Mouse (Mus musculus) cerebellum, adult 9-10 months (tissue): Measurements from ENCODE around the gene Sulf2.
"Not testable (repeated sequence)": the region's sequence is repeated elsewhere in the genome, so short reads cannot be mapped to it uniquely, and the experiment has no call there.

Experiments used
- DNase-seq: peaks from one replicate; pipeline ENCODE4 v3.0.0; 2022

The Sulf2 gene

DNA sequence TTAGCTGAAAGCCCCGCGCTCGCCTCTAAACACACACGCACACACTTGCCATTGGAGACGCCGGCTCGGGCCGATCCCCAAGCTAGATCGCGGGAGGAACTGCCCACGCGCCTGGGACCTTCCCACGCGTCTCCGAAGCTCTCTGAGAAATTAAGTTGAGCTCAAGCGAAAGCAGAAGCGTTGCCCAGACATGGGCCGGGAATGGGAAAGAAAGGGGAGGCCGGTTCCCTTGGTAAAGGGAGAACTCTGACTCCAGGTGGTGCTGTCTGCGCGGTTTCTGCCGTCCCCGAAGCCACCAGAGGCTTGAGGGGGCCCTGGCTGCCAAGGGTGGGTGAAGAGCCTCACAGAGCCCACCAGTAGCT is at the start of gene Sulf2:
Sulf2 (minus strand) TSS at position 210 of the 362 bp plus-strand sequence.
- no peak for DNase-seq

DNA sequence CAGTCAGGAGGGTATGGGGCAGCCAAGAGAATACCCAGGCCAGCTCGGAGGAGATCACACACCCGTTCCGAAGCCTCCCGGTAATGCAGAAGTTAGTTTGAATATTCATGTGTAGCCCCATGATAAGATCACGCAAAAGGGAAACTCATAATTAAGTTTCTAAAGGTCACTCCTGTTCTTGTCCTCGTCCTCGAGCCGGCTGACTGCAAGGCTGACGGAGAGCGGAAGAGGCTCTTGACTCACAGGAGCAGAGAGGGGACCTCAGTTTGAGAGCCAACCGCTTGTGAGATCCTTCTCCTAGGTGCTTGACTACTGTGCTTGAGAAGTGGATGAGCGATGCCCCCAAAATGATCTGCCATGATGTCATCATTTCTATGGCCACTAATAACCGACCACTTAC is 48.7 kb upstream of the Sulf2 start:
- no peak for DNase-seq

DNA sequence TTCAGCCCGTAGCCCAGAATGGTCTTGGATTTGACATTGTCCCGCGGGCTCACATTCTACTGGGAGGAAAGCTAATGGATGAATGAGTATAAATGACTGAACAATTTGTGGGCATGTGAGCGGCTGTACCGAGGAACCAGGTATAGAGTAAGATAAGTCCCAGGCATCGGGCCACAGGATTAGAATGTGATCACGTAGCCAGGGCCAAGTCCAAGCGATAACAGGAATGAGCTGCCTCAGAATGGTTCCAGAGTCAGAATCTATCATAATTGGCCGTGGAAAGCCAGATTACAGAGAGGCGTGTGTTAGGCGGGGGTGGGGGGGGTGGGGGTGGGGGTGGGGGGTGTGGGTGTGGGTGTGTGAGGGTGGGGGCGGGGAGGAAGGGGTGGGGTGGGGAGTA is 48.2 kb upstream of the Sulf2 start:
- DNase-seq: no peak

DNA sequence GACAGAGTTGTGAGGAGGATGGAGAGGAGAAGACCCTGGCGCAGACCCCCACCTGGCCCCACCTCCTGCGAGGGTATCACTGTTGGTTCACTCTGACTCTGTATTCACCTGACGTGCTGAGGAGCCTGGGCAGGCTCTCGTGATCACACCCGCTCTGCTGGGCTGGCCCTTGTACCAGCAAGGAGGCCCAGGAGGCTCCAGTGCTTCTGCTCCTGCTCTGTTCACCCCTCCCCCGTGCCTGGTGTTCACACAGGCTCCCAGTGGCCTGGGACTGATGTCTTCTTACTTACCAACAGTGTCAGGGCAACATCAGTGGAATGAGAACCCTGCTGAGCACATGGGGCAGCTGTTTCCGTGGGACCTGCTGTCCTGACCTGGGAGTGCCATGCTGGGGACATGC is 42.5 kb upstream of the Sulf2 start:
- no peak for DNase-seq

DNA sequence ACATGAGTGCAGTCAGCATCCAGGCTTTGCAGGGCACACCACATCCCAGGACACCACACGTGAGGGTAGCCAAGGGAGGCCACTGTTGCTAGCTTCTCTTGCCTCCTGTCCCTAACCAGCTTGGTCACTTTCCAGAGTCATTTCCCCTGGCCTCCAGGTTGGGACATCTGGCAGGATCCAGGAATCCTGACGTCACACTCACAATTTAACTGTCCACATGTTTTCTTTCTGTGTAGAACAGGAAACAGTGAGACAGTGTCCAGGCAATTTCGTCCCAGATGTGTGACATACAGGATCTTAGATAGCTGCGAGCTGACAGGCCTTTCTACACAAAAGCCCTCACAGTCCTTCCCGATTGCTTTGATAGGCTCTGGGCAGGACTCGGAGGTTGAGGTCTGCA is 41.6 kb upstream of the Sulf2 start:
- DNase-seq: no peak

DNA sequence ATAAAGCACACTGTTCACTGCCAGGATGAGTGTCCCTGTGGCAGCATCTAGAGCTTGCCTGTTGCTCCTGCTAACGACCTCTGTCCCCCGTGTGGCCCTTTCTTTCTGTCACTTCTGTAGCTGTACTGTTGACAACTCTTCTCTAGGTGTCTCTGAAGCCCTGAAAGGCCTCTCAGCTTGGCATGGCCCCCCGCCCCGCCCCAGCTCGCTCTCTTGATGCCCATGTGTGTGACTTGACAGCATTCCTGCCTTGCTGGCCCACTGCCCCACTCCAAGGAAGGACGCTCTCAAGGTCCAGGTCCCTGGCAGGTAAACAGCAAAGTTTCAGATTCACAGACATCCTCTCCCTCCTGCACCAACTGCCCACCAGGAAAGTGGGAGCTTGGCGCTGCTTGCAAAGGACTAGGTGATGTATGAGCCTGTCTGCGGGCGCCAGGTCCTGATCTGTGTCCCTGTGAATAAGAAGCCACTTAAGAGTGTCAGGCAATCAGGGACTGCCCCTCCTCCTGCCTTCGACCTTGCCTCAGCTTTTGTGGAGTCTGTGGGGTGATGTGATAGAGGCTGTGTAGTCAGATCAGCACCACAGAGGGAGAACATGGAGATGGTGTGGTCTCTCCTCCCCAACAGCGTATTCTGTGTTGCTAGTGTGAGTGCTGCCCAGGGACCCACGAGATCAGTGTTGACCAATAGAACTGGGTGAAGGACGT is 40.8 kb upstream of the Sulf2 start:
- DNase-seq: no peak

DNA sequence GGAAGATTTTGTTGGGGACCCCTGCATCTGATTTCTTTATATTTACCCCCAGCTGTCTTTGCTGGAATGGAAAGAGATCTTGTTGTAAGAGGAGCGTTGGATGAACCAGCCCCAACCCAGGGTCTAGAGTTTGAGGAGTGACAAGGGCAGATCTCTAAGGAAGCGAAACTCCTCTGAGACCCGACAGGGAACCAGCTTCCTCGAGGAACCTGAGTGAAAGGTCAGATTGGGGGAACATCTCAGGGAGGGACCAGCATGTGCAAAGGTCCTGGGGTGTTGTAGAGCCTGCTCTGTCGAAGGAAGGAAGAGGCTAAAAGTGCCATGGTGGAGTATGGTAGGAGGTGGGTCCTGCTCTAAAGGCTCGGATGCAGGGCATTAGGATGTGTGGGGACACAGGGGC is 39.6 kb upstream of the Sulf2 start:
- DNase-seq: no peak

DNA sequence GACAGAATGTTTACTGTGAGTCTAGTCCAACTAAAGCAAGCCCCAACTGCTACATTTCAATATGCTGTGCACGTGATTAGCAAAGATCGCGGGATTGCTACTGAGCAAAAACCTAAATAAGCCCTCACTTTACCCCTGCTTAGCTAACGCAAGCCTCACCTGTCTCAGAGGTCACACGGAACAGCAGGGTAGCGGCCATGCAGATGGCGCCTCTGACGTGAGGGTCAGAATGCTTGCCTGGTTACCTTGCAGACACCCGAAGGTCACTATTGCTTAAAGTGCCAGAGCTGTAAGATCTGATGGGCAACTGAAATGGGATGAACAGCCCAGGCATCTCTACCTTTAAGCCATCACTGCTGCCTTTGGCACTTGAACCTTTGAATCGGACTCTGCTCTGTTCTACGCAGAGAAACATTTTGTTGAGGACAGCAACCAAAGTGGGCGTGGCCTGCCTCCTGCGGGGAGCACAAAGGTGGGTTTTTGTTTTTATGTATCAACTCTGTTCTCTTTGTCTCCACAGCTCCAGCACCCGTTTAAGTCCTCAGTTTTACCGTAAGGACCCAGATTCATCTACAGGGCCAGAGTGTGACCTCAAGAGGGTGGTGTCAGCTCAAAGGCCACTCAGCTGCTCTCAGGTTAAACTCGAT is 38.8 kb upstream of the Sulf2 start:
- DNase-seq: no peak

DNA sequence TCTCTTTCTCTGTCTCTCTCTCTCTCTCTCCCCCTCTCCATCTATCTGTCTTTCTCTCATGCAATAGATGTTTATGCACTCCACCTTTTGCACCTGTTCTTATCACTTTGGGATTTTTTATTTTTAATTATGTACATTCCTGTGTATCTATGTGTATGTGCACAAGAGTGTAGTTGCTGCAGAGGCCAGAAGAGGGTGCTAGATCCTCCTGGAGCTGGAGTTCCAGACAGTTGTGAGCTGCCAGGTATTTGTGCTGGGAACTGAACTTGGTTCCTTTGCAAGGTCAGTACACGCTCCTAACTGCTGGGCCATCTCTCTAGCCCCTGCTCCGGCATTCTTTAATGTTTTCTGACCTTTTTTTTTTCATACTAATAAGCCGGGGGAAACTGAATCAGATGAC is 38.0 kb upstream of the Sulf2 start:
- no peak for DNase-seq

DNA sequence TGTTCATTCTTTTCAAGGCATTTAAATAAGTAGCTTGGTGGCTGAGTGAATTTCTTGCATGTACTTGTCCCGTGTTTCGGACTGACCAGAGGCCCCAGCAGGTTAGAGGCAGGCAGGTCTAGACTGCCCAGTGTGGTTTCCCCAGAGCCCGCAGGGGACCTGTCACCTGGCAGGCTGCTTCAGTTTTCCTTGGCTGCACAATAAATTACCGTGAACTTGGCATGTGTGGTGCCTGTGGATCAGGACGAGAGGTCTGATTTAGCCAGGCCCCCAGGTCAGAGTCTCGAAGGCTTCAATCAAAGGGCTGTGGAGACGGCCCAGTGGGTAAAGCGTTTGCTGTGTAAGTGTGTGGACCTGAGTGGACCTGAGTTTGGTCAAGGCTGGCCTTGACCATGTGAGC is 35.4 kb upstream of the Sulf2 start:
- DNase-seq: no peak

DNA sequence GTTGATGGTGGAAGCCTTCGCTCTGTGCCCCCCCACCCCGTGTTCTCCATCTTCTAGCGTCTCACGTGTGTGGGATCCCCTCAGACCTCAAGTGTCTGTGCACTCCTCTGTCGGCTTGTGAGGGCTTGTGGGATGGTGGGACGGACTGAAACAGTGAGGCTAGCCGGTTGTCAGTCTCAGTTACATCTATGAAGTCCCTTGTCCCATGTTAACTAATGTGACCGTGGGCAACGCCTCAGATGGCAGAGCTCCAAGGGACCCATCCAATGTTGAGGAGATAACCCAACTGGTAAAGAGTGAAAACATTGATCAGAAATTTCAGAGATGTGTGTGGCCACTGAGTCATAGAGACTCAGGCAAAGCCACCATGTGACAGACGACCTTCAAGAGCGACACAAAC is 33.7 kb upstream of the Sulf2 start:
- DNase-seq: no peak

DNA sequence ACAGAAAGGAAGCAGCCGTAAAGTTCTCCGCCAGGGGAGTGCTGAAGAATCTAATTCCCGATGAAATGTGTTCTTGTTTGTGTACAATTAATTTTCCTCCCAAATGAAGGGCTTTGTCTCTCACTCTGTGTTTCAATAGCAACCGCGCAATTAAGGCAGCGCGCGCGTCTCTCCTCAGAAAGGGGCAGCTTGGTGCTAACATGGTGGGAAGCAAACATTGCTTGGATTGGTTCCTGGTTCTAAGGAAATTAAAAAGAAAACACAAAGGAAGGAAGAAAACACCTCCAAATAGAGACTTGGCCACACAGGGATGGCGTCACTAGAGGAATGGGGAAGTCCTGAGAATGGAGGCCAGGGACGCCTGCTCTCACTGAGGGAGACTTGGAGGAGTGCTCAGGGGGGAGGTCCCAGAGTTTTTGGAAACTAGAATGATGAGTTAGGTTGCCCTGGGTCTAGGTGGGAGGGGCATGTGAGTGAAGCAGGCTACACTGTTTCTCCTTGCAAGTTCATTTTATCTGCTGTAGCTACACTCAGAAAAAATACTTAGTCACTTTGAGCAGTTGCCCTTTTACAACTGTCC is 32.5 kb upstream of the Sulf2 start:
- DNase-seq: not testable (repeated sequence)

DNA sequence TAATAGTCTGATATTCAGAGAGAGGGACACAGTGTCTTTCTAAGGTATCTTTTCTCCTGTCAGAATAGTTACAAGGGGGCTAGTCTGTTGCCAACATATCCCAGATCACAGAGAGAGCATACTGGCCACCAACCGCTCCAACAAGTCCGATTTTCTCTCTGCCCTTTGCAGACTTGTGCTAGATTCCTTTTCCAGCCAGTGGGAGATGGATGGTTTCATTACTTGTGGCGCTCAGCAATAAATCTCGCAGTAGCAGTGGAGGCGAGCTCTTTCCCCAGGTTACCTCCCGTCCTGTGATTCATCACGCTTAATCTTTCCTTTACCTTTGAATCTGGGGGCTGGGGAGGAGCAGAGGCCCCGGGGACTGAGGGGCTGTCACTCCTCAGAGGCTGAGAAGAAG is 31.9 kb upstream of the Sulf2 start:
- not testable (repeated sequence) for DNase-seq

DNA sequence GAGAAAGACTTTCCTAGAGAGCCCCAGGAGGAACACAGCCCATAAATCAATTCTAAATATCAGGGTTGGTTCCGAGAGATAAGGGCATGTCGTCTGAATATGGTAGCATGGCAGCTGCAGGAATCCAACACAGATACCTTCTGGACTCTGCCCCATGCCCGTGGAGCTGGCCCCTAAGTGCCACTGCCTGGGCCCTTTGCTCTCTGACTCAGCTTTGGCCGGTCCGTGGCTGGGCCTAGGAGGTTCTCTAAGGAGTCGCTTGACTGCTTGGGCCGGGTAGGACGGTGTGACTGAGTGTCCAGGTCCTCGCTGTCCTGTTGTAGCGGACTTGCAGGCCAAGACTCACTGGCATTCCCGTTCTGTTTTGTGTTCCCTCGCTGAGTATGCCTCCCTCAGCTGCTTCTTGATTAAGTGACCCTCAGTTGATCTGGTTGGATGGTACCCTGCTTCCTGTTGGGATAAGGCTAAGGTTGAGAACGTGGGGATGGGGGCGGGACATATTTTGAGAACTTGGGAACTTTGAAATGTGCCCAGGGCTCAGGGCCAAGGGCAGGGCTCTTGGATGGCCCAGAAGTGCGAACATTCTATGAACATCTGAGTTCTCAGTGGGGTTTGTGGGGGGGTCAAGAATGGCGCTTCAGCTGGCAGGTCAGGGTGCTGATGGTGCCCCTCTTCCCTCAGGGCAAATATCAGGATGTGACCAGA is 30.9 kb upstream of the Sulf2 start:
- DNase-seq: no peak

DNA sequence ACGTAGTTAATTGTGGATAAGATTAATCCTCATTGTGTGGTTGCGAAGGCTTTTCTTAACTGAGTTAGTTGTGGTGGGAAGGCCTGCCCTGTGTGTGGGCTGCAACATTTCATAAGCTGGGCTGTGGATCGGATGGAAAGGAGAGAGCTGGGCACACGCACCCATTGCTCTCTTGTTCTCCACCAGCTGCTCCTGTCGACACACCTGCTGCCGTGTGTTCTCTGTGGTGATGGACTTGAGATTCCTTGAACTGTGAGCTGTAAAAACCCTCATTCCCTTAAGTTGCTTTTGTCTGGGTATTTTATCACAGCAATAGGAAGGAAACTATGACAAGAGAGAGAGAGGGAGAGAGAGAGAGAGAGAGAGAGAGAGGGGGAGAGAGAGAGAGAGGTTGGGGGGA is 30.3 kb upstream of the Sulf2 start:
- no peak for DNase-seq

DNA sequence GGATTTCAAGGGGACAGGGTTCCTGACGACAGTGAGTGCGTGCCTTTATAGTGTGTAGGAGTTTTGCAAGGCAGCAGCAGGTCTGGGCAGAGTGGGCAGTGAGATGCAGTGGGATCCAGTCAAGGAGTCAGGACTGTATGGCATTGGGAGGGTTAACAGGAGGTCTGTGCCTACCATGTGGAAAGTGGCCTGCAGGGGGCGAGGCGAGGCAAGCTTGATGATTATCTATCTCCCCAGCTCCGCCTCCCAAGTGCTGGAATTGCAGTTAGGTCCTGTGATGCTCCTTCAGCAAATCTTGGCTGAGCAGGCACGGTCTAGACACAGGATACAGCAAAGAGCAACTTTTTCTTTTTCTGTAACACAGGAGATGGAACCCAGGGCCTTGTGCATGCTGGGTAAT is 29.0 kb upstream of the Sulf2 start:
- DNase-seq: no peak

DNA sequence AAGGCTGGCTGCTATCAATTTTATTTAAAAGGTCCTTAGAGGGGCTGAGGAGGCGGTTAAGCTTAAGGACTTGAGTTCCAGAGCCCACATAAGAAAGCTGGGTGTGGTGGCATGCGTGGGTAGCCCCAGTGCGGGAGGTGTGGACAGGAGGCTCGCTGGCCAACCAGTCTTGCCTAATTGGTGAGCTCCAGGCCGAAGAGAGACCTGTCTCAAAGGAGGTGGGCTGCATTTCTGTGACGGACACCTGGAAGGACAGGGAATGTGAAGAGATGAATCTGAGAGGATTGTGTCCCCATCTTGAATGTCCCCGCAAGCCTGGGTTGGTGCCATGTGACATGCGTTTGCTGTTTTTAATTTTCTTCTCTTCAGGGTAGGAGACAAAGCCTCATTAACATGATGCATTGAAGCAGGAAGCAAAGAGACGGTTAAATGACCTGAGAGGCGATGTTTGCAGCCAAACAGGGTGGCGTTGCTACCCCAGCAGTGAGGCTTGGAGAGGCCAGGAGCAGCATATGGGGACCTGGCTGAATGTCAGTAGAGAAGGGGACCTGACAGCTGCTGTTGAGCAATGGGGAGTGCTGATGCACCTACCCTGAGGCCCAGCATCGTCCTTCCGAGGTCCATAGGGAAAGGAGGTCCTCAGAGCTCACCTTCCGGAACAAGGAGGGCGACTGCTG is 26.7 kb upstream of the Sulf2 start:
- no peak for DNase-seq

DNA sequence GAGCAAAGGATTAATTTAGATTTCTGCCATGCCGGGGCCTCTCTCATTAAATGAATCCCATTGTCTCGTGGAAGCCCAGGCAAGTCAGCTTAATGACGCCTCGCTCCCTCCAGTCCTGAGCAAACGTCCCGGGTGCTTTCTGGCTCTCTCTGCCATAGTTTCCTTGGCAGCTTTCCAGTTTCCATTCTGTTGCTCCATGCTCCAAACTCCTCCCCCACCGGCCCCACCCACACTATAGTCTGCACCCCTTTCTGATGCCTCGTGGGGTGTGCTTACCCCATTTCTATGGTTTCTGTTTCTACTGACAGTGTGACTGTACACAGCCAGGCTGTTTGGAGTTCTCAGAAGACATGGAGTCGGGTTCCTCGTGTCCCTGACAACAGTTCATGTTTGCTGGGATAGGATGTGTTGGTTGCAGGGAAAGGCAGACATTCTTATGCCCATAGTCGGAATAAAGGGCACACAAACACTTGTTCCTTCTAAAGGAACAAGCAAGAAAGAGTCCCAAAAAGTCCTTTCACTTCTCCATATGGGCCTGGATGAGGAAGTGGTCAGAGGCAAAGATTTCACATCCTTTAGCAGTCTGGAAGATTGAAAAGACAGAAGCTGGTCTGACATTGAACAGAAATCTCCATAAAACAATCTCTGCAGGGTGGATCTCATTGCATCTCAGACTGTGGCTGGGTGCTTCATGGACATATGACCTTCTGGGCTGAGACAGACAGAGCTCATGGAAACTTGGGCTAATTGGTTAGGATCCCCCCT is 25.5 kb upstream of the Sulf2 start:
- peak; percentile 3 for DNase-seq

DNA sequence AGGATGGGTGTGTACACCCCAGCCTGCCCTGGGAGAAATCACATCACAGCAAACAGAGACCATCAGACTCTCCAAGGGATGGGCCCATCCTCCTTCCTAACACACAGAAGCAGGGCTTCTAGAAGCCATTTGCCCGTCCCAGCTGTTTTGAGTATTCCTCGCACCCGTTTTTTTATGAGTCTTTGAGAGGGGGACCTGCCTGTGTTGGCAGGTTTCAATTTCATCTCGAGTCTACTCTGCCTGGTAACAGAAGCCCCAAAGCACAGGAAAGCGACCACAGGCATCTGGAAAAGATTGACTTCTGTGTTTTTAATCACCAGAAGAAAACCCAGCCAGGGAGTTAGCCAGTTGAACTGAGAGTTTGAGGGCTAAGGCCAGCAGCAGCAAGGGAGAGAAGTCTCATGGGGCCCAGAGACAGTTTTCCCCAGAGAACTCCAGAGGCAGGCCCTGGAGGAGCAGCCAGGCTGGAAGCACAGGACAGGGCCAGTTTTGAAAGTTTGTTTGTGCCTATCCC is 24.7 kb upstream of the Sulf2 start:
- no peak for DNase-seq

DNA sequence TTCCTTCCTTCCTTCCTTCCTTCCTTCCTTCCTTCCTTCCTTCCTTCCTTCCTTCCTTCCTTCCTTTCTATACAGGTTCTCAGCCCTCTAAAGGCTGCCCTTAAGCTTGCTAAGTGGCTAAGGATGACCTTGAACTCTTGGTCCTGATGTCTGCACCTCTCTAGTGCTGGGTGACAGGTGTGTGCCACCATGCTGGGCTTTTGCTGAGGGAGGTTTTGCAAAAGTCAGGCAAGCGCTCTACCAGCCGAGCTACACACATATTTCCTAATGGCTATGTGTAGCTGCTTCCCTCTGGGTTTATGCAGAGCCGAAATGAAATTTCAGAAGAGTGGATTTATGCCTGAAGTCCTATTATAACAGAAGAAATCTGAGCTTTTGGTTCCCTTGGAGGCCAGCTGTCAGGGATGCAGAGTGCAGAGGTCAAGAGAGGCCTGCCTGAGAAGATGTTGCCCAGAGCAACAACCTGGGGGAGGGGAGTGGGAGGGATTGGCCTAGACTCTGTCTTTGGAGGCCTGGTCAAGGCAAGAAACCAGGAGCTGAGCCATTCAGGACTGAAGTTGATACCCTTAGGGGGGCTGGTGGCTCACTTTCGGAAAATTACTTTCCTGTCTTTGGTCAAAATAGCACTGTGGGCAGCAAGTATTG is 24.1 kb upstream of the Sulf2 start:
- no peak for DNase-seq

DNA sequence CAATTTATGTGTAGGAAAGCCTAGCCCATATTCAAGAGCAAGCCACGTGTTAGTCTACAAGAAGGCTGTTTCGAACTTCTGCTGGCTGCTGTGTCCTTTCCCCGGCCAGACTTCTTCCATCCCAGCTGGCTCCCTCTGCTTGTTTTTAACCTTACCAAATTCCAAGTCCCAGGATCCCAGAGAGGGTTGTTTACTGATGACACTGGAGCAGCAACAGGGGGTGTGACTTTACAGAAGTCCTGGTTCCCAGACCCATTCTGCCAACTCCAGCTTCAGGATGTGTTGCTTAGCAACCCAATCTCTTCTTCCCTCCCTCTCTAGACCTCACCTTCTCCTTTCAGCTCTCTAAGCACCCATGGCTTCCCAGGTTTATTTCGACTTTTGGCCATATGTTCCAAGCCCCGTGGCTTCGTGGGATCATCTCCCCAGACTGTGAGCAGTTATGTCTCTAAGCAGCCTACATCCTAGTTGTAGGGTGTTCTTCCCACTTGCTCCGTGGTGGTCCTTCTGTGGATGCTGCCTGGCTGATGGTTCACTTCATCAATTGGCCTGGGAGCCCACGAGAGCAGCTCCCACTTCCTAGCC is 20.2 kb upstream of the Sulf2 start:
- DNase-seq: no peak

DNA sequence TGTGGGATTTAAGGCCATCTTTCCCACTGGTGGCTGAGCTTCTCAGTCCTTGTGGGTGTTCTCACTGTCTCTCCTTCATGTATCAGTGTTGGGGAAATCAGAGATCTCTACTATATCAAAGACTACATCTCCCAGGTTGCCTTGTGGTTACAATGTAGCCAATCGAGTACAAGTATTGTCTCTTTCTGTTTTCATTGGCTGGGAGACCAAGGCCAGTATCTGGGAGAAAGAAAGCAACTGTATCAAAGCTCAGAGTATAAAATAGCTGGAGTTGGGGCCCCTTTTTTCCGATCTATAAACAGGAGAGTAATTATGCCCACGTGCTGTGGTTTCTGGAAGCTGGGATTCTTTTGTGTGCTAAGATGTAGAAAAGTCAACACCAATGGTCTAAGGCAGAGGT is 19.7 kb upstream of the Sulf2 start:
- DNase-seq: no peak
